Mouse (Mus musculus) embryonic fibroblast, embryonic 13.5 days (primary cell): ENCODE measurements around the gene Strn. TPM values are rescaled to one million over a fixed set of nuclear protein-coding genes. Genes with fewer than 3 reads are reported as not detected.

ENCODE experiments used
- H3K27ac ChIP-seq: 2 replicates; pipeline ENCODE4 v1.5.1; 2012; ENCODE audit warnings: low read length, control low read depth, inconsistent platforms; ENCODE audit not compliant: insufficient read depth
- H3K4me1 ChIP-seq: 2 replicates; pipeline ENCODE4 v1.6.1; 2011; ENCODE audit warnings: low read length; ENCODE audit not compliant: control insufficient read depth, insufficient read depth
- H3K4me3 ChIP-seq: 2 replicates; pipeline ENCODE4 v1.5.1; 2011; ENCODE audit warnings: mild to moderate bottlenecking, control low read depth, low read length; ENCODE audit not compliant: insufficient read depth
- CTCF ChIP-seq: IDR thresholded peaks from 2 replicates; pipeline ENCODE4 v1.5.1; 2011; ENCODE audit warnings: mild to moderate bottlenecking, control low read depth, low read length, moderate library complexity, borderline replicate concordance; ENCODE audit not compliant: insufficient read depth
- POLR2A ChIP-seq: IDR thresholded peaks from 2 replicates; pipeline ENCODE4 v1.6.1; 2011; ENCODE audit warnings: low read depth, mild to moderate bottlenecking, control low read depth, low read length, moderate library complexity
- polyA plus RNA-seq: library from polyadenylated mRNA; stranded (reverse); fragments of >200 nt; gene quantifications from 2 replicates; pipeline ENCODE4 v1.2.4, GENCODE M21; 2011; ENCODE audit warnings: low read depth; ENCODE audit not compliant: missing spikeins, insufficient read length

Gene Strn
- polyA plus RNA-seq, 1 experiment = 26.6 TPM

- Histone ChIP-seq H3K4me3 (no peak overlapping the region), H3K4me1 (no peaks in the 10 kb centered on the region), H3K27ac (no peak overlapping the region)
- TF ChIP-seq CTCF = no peak
- TF ChIP-seq POLR2A = no peak
Measured at GRCm38 (mm10) chr17:78679503-78679902, 57.5 kb downstream of the Strn start.

GRCm38 (mm10) chr17:78676813-78677212, 60.2 kb downstream of the Strn start:
- Histone ChIP-seq H3K4me1 (no peaks in the 10 kb centered on the region), H3K4me3 (no peak overlapping the region), H3K27ac (no peak overlapping the region)
- TF ChIP-seq POLR2A (no peak), CTCF (no peak)

- TF ChIP-seq CTCF = no peak
- TF ChIP-seq POLR2A = no peak
- no peaks in the 10 kb centered on the region for H3K4me1 ChIP-seq
- no peak overlapping the region for H3K27ac ChIP-seq
- no peak overlapping the region for H3K4me3 ChIP-seq
Measured at GRCm38 (mm10) chr17:78664962-78665545, 71.9 kb downstream of the Strn start.

DNA sequence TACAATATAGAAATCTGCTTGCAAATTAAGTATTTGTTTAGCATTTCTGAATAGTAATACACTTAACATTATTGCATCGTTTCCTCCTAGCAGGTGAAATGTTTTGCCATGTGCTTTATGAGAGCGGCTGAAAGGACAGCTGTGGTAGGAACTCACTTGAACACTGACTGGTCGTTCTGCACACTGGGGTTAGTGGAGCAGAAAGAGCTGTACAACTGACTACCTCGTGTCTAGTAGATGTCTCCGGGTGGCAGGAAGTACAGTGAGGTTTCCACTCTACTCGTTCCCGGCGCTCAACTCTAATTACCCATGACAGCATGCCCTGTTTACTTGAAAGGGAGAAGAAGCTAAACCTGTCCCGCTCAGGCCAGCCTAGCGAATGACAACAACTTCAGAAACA, 82.2 kb downstream of the Strn start:
- no peaks in the 10 kb centered on the region for H3K4me1 ChIP-seq
- TF ChIP-seq CTCF = no peak
- TF ChIP-seq POLR2A = no peak
- no peak overlapping the region for H3K27ac ChIP-seq
- no peak overlapping the region for H3K4me3 ChIP-seq

DNA sequence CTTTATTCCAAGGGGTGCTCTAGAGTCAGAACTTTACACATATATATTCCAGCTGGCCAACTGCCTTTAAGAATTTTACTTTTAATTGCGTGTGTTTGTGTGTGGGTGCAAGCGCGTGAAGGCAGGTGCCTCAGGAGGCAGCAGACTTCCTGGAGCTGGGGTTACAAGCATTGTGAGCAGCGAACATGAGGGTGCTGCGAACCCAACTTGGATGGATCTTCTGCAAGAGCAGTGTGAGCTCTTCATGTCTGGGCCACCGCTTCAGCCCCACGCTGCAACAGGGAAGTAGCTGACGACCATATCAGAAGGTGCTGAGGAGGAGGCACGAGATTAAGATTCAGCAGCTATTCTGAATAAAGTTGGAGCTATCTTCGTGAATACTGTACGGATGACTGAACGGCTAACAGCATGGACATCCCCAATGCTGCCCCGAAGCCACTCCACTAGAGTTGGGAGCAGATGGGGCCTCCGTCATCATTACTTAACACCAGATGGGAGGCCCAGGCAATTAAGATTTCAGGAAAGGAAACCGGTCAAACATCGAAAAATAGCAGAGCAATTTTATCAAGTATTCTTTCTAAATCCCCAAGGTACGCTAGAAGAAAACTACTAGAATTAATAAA, 93.0 kb downstream of the Strn start:
- TF ChIP-seq POLR2A = no peak
- Histone ChIP-seq H3K4me3 (no peak overlapping the region), H3K4me1 (no peaks in the 10 kb centered on the region)

GRCm38 (mm10) chr17:78642259-78642658, 94.7 kb downstream of the Strn start:
- Histone ChIP-seq H3K27ac (no peak overlapping the region), H3K4me3 (no peak overlapping the region), H3K4me1 (no peaks in the 10 kb centered on the region)
- TF ChIP-seq CTCF = no peak
- no peak for TF ChIP-seq POLR2A

More for the DNA sequence above, 93.0 kb downstream of the Strn start:
- no peak overlapping the region for H3K27ac ChIP-seq

GRCm38 (mm10) chr17:78640387-78640786, 96.6 kb downstream of the Strn start:
- H3K4me3 ChIP-seq = no peak overlapping the region
- no peaks in the 10 kb centered on the region for H3K4me1 ChIP-seq
- TF ChIP-seq CTCF = no peak
- no peak for TF ChIP-seq POLR2A
- H3K27ac ChIP-seq = no peak overlapping the region

- Histone ChIP-seq H3K27ac (no peak overlapping the region), H3K4me3 (no peak overlapping the region), H3K4me1 (no peaks in the 10 kb centered on the region)
- TF ChIP-seq CTCF (no peak), POLR2A (no peak)
Measured at GRCm38 (mm10) chr17:78639099-78639498, 97.9 kb downstream of the Strn start.

DNA sequence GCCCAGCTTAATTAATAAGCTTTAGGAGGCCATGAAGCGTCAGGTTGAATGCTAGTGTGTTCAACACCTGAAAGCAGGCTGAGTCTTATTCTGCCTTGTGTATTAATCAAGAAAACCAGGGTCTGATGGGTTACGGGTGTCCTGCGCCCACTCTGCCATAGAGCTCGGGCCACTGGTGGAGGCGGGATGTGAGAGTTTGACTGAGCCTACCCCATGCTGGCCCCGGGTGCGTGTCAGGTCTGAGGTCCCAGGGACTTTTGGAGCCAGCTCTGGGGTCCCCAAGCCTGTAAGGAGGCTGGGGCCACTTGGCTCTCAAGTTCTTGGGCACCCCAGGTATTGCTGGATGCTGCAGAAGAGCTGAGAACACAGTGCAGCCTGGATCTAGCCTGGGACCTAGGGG, 99.9 kb downstream of the Strn start:
- H3K27ac ChIP-seq = no peak overlapping the region
- no peak overlapping the region for H3K4me3 ChIP-seq
- TF ChIP-seq CTCF (no peak), POLR2A (no peak)
- no peaks in the 10 kb centered on the region for H3K4me1 ChIP-seq

DNA sequence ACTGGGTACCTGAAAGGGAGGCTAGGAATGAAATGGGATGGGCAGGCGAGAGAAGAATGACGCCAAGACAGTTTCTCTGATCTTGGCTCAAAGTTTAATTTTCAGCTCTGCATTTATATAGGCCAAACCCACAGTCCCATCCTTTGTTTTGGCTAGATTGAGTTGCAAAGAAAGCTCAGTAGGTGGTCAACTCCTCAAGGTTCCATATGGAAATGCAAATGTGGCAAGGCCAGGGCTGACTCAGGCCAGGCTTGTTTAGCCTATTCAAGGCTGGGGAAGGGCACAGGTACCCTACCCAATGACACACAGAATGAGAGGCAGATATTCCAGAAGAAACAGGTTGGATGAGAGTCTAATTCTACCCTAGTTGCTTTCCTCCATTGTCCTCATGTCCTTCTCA, 101.4 kb downstream of the Strn start:
- H3K4me3 ChIP-seq = no peak overlapping the region
- H3K4me1 ChIP-seq = no peaks in the 10 kb centered on the region
- TF ChIP-seq POLR2A (no peak), CTCF (no peak)
- H3K27ac ChIP-seq = no peak overlapping the region

- Histone ChIP-seq H3K27ac (no peak overlapping the region), H3K4me3 (no peak overlapping the region), H3K4me1 (no peaks in the 10 kb centered on the region)
- TF ChIP-seq CTCF (no peak), POLR2A (no peak)
Measured at GRCm38 (mm10) chr17:78624941-78625340, 112.1 kb downstream of the Strn start.
